Mouse (Mus musculus): Measurements from ENCODE around the gene Rsph6a.

Rsph6a gene

GRCm38 (mm10) chr7:19054047-19054776, at the start of gene Rsph6a:
Gene Rsph6a (plus strand): TSS chr7:19054690.
- DNase-seq (ENCODE audit: low read depth, low spot score): no peak

- DNase-seq (ENCODE audit: low read depth, low spot score): no peak
Measured at GRCm38 (mm10) chr7:19005417-19006121, 48.9 kb upstream of the Rsph6a start.

- DNase-seq (ENCODE audit: low read depth, low spot score): peak; percentile 84
Measured at GRCm38 (mm10) chr7:19006476-19006875, 48.0 kb upstream of the Rsph6a start.

GRCm38 (mm10) chr7:19007026-19007977, 47.2 kb upstream of the Rsph6a start:
- no peak for DNase-seq (ENCODE audit: low read depth, low spot score)

DNA sequence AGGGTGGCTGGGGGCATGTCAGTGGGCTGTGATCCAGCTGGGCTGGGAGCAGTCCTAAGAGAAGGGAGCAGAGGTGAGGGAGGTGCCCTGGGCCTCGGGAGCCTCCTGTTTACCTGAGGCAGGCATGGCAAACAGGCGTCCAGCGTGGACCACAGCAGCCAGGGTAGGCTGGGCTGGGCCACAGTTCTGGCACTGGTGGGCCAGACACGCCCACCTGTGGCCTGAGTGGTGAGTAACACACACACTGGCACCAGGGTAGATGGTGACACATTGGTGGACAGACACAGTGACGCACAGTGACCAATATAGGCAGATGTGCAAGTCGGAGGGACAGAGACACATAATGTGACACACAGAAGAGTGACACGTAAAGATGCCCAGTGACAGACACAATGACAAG, 43.9 kb upstream of the Rsph6a start:
- DNase-seq (ENCODE audit: low read depth, low spot score): no peak

GRCm38 (mm10) chr7:19012025-19012621, 42.4 kb upstream of the Rsph6a start:
- no peak for DNase-seq (ENCODE audit: low read depth, low spot score)

GRCm38 (mm10) chr7:19012882-19013281, 41.6 kb upstream of the Rsph6a start:
- DNase-seq (ENCODE audit: low read depth, low spot score): no peak

GRCm38 (mm10) chr7:19014452-19014851, 40.0 kb upstream of the Rsph6a start:
- DNase-seq (ENCODE audit: low read depth, low spot score): no peak

GRCm38 (mm10) chr7:19016042-19016441, 38.4 kb upstream of the Rsph6a start:
- no peak for DNase-seq (ENCODE audit: low read depth, low spot score)

DNA sequence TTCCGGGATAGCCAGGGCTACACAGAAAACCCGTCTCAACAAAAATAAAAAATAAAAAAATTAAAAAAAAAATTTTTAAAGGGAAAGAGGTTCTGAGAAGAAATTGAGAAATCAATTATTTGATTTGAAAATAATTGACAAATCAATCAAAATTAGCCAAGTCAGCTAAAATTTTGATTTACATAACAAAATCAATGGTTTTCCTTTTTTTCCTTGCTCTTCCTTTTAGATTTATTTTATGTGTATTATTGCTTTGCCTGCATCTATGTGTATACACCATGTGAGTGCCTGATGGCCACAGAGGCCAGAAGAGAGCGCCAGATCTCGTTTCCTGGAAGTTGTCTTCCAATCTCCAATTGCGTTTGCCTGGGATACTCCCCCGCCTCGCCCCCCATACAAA, 36.6 kb upstream of the Rsph6a start:
- no peak for DNase-seq (ENCODE audit: low read depth, low spot score)

DNA sequence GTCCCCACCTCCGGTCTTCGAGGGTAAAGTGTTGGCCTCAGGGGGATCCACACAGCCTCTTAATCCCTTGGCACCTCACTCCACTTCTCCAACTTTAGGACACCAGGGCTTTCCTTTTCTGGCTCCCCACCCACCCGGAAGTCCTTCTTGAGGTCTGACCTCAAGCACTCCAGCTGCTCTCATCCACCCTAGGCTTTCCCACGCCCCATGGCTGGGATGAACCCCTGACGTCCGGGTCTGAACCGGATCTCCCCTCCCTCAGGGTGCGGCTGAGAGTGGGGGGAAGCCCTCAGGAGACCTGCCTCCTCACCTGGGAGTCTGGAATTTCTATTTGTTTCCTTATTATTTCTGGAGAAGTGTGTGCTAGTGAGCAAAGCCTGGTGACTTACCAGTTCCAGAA, 33.4 kb upstream of the Rsph6a start:
- no peak for DNase-seq (ENCODE audit: low read depth, low spot score)

GRCm38 (mm10) chr7:19022189-19022958, 32.1 kb upstream of the Rsph6a start:
- DNase-seq (ENCODE audit: low read depth, low spot score): no peak

DNA sequence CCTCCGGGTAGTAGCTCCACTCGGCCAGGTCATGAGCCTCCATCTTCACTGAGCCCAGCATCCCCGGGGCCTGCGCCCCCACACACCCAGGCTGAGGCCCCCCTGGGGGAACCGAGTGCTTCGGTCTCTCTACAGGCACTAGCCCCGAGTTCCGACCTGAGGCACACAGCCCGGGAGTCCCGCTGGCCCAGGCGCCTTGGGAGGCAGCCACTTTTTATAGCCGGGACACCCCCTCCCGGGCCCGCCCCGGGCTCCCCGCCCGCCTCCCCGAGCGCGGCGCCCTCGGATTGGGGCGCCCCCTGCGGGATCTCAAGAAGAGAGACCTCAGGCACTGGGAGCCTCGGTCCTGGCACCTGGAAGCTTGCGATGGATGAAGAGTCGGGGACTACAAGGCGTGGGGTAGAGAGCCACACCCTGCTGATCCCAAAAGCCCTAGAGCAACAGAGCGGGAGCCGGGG, 31.1 kb upstream of the Rsph6a start, which contains the start of gene Foxa3:
Foxa3 (minus strand) TSS at position 182 of the 458 bp plus-strand sequence.
- DNase-seq (ENCODE audit: low read depth, low spot score): peak; percentile 80

- DNase-seq (ENCODE audit: low read depth, low spot score): peak; percentile 98
Measured at GRCm38 (mm10) chr7:19024096-19024506, 30.4 kb upstream of the Rsph6a start, which contains the start of gene Sympk. Gene Sympk (plus strand): TSS chr7:19024377.

GRCm38 (mm10) chr7:19024581-19025255, 29.8 kb upstream of the Rsph6a start:
- DNase-seq (ENCODE audit: low read depth, low spot score): no peak

- no peak for DNase-seq (ENCODE audit: low read depth, low spot score)
Measured at GRCm38 (mm10) chr7:19028067-19028466, 26.4 kb upstream of the Rsph6a start.

DNA sequence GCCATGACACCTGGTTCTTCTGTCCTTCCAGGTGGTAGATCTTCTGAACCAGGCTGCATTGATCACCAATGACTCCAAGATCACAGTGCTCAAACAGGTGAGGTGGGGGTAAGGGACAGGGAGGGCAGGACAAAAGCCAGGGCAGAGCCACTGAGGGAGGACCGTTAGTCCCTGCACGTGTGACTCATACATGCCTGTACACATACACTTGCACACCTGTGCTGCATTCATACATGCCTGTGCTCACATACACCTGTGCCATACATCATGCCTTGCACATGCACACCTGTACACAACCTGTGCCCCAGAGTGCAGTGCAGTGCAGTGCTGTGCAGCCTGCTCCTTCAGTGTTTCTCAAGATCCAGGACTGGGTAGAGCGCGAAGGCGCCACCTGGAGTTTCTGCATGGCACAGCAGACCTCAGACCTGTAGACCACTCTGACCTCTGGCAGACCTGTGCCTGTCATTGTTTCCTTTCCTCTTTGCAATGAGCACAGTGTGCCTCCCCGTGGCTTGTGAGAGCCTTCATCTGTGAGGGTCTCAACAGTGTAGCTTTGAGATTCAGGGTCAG, 25.3 kb upstream of the Rsph6a start:
- DNase-seq (ENCODE audit: low read depth, low spot score): peak; percentile 56

DNA sequence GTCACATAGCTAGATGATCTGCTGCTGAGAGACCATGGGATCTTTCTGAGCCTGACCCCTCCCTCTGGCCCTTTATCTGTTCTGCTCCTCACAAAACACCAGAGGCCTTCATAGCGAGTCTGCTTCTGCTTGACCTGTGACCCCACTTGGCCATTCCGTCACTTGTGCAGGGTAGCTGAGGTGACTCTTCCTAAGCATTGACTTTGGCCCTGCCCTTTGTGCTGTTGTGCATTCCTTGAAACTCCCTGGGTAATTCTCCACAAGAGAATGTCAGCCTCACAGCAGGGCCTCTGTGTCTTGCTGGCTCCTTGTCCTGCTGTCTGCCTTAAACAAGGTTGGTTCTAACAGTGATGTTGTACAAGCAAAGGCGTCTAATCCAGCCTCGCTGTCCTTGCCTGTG, 22.8 kb upstream of the Rsph6a start:
- DNase-seq (ENCODE audit: low read depth, low spot score): no peak

DNA sequence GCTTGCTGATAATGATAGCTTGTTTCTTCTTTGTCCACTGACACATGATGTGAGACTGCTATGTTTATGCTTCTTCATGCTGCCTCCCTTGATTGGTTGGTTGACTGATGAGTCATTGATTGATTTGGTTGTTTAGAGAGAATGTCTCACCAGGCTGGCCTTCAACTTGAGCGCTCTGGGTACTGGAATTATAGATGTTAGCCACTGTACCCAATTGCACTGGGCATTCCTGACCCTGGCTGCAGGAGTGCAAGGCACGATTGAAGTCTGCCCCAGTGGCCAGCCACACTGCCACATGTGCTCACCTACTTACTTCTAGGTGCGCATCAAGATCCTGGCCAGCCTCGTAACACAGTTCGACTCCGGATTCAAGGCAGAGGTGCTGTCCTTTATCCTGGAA, 9.9 kb upstream of the Rsph6a start:
- no peak for DNase-seq (ENCODE audit: low read depth, low spot score)

Data from CD4-positive helper T cell, adult 2 months (primary cell).